Mouse (Mus musculus) heart, embryonic 11.5 days (tissue): ENCODE measurements around the gene Olfr1048. TPM values are rescaled to one million over a fixed set of nuclear protein-coding genes. Genes with fewer than 3 reads are reported as not detected.

Source experiments
- polyA plus RNA-seq: library from polyadenylated mRNA; unstranded; fragments of >200 nt; fragmentation: Nextera tagmentation; extraction: Ambion mirVana; gene quantifications from 2 replicates; pipeline ENCODE4 v1.2.1, GENCODE M21; 2014

The Olfr1048 gene
- polyA plus RNA-seq, 1 experiment from 2014 or later: not detected

Other genes starting within 250 kb of the Olfr1048 start
- gene Olfr1031, start 250.0 kb downstream of the Olfr1048 start, polyA plus RNA-seq: not detected in 2 replicates
- not detected in 2 replicates for gene Olfr1032, start 234.7 kb downstream of the Olfr1048 start, polyA plus RNA-seq
- gene Olfr1033, start 219.7 kb downstream of the Olfr1048 start, polyA plus RNA-seq: 0.34 TPM in 1 of 2 replicates, not detected in the other
- not detected in 2 replicates for gene Olfr1034, start 194.4 kb downstream of the Olfr1048 start, polyA plus RNA-seq
- gene Olfr1036, start 166.3 kb downstream of the Olfr1048 start, polyA plus RNA-seq: not detected in 2 replicates
- gene Olfr1037, start 152.9 kb downstream of the Olfr1048 start, polyA plus RNA-seq: not detected in 2 replicates
- gene Olfr1039, start 104.4 kb downstream of the Olfr1048 start, polyA plus RNA-seq: not detected in 2 replicates
- gene Olfr1040, start 93.6 kb downstream of the Olfr1048 start, polyA plus RNA-seq: not detected in 2 replicates
- gene Olfr1042, start 78.5 kb downstream of the Olfr1048 start, polyA plus RNA-seq: not detected in 2 replicates
- not detected in 2 replicates for gene Olfr1043, start 72.8 kb downstream of the Olfr1048 start, polyA plus RNA-seq
- gene Olfr1044, start 62.5 kb downstream of the Olfr1048 start, polyA plus RNA-seq: not detected in 2 replicates
- gene Olfr52, start 54.6 kb downstream of the Olfr1048 start, polyA plus RNA-seq: not detected in 2 replicates
- gene Olfr1045, start 37.3 kb downstream of the Olfr1048 start, polyA plus RNA-seq: not detected in 2 replicates
- not detected in 2 replicates for gene Olfr1046, start 21.0 kb downstream of the Olfr1048 start, polyA plus RNA-seq
- not detected in 2 replicates for gene Olfr1047, start 8.9 kb downstream of the Olfr1048 start, polyA plus RNA-seq
- gene Olfr1049, start 18.0 kb upstream of the Olfr1048 start, polyA plus RNA-seq: not detected in 2 replicates
- not detected in 2 replicates for gene Olfr1051, start 38.8 kb upstream of the Olfr1048 start, polyA plus RNA-seq
- not detected in 2 replicates for gene Olfr1052, start 52.2 kb upstream of the Olfr1048 start, polyA plus RNA-seq
- not detected in 2 replicates for gene Olfr1053, start 75.0 kb upstream of the Olfr1048 start, polyA plus RNA-seq
- not detected in 2 replicates for gene Olfr1054, start 95.1 kb upstream of the Olfr1048 start, polyA plus RNA-seq
- gene Olfr1055, start 110.0 kb upstream of the Olfr1048 start, polyA plus RNA-seq: not detected in 2 replicates
- not detected in 2 replicates for gene Olfr1056, start 122.2 kb upstream of the Olfr1048 start, polyA plus RNA-seq
- gene Olfr1057, start 138.1 kb upstream of the Olfr1048 start, polyA plus RNA-seq: not detected in 2 replicates
- gene Olfr1058, start 148.3 kb upstream of the Olfr1048 start, polyA plus RNA-seq: not detected in 2 replicates
- not detected in 2 replicates for gene Olfr1061, start 173.8 kb upstream of the Olfr1048 start, polyA plus RNA-seq
- not detected in 2 replicates for gene Olfr1062, start 186.5 kb upstream of the Olfr1048 start, polyA plus RNA-seq
- not detected in 2 replicates for gene Olfr1065, start 210.3 kb upstream of the Olfr1048 start, polyA plus RNA-seq
- not detected in 2 replicates for gene Olfr1066, start 216.0 kb upstream of the Olfr1048 start, polyA plus RNA-seq
- not detected in 2 replicates for gene Olfr228, start 247.1 kb upstream of the Olfr1048 start, polyA plus RNA-seq